Mouse (Mus musculus): ENCODE results near the gene Mpp6. TPM values are rescaled to one million over a fixed set of nuclear protein-coding genes. Genes with fewer than 3 reads are reported as not detected.

The Mpp6 gene
- polyA plus RNA-seq, 1 experiment, result 73.5 TPM

- H3K4me1 ChIP-seq (ENCODE audit: control insufficient read depth, insufficient read depth, low read length), result no peaks in the 10 kb centered on the region
- no peaks in the 10 kb centered on the region for H3K36me3 ChIP-seq (ENCODE audit: control insufficient read depth, insufficient read depth, low read length)
- TF ChIP-seq CTCF (IDR thresholded peaks at IDR 0.05; ENCODE audit: control insufficient read depth, insufficient read depth, insufficient replicate concordance, low read depth, low read length) (no peak), POLR2A (IDR thresholded peaks at IDR 0.05; ENCODE audit: control insufficient read depth, low read depth, low read length) (no peak)
- no peak overlapping the region for H3K4me3 ChIP-seq (ENCODE audit: control insufficient read depth, low read depth, low read length)
- H3K27me3 ChIP-seq (ENCODE audit: control insufficient read depth, insufficient read depth, low read length), result no peaks in the 10 kb centered on the region
- no peak overlapping the region for H3K27ac ChIP-seq (ENCODE audit: control insufficient read depth, insufficient read depth, low read depth, low read length)
These were observed 104.8 kb downstream of the Mpp6 start for GRCm38 (mm10) chr6:50214711-50215372.

DNA sequence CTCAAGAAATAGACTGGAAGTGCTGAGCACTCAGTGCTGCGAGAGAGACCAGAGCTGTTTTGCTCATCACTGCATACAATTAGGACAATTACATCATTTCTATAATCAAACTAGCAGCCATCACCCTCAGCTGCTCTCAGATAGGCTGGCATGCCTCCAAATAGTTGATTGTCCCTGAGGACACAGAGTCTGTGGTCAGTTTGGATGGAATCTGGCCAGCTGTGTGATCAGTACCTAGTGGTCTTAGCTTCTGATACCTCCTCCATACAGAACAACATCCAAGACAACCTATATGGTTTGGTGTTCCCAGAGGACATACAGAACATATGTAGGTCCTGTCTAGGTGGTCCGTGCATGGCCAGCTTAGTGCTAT, 105.3 kb downstream of the Mpp6 start:
- no peaks in the 10 kb centered on the region for H3K27me3 ChIP-seq (ENCODE audit: control insufficient read depth, insufficient read depth, low read length)
- TF ChIP-seq CTCF (IDR thresholded peaks at IDR 0.05; ENCODE audit: control insufficient read depth, insufficient read depth, insufficient replicate concordance, low read depth, low read length), result no peak
- no peak for TF ChIP-seq POLR2A (IDR thresholded peaks at IDR 0.05; ENCODE audit: control insufficient read depth, low read depth, low read length)
- no peak overlapping the region for H3K27ac ChIP-seq (ENCODE audit: control insufficient read depth, insufficient read depth, low read depth, low read length)
- H3K36me3 ChIP-seq (ENCODE audit: control insufficient read depth, insufficient read depth, low read length), result no peaks in the 10 kb centered on the region
- no peak overlapping the region for H3K4me3 ChIP-seq (ENCODE audit: control insufficient read depth, low read depth, low read length)
- no peaks in the 10 kb centered on the region for H3K4me1 ChIP-seq (ENCODE audit: control insufficient read depth, insufficient read depth, low read length)

DNA sequence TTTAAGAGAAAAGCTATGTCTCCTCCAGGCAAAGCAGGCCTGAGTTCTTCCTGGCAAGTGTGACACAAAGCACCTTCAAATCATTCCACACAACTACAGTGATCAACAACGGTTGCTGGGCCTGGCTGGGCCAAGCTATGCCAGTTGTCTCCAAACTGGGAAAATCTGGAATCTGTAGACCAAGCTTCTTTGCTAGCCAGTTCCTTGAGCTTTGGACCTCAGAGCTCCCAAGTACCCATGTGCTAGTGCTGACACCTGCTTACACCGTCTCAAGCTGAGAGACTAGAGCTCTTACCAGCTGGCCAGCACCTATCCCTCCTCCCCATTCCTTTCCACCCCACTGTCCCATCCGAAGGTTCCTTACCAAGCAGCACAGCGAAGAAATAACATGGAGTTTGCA, 105.9 kb downstream of the Mpp6 start:
- no peak overlapping the region for H3K27ac ChIP-seq (ENCODE audit: control insufficient read depth, insufficient read depth, low read depth, low read length)
- TF ChIP-seq CTCF (IDR thresholded peaks at IDR 0.05; ENCODE audit: control insufficient read depth, insufficient read depth, insufficient replicate concordance, low read depth, low read length), result no peak
- TF ChIP-seq POLR2A (IDR thresholded peaks at IDR 0.05; ENCODE audit: control insufficient read depth, low read depth, low read length), result no peak
- no peaks in the 10 kb centered on the region for H3K36me3 ChIP-seq (ENCODE audit: control insufficient read depth, insufficient read depth, low read length)
- H3K4me1 ChIP-seq (ENCODE audit: control insufficient read depth, insufficient read depth, low read length), result no peaks in the 10 kb centered on the region
- H3K4me3 ChIP-seq (ENCODE audit: control insufficient read depth, low read depth, low read length), result no peak overlapping the region
- H3K27me3 ChIP-seq (ENCODE audit: control insufficient read depth, insufficient read depth, low read length), result no peaks in the 10 kb centered on the region

- Histone ChIP-seq H3K4me3 (ENCODE audit: control insufficient read depth, low read depth, low read length) (no peak overlapping the region), H3K27ac (ENCODE audit: control insufficient read depth, insufficient read depth, low read depth, low read length) (no peak overlapping the region), H3K36me3 (ENCODE audit: control insufficient read depth, insufficient read depth, low read length) (no peaks in the 10 kb centered on the region), H3K4me1 (ENCODE audit: control insufficient read depth, insufficient read depth, low read length) (no peaks in the 10 kb centered on the region), H3K27me3 (ENCODE audit: control insufficient read depth, insufficient read depth, low read length) (no peaks in the 10 kb centered on the region)
- no peak for TF ChIP-seq CTCF (IDR thresholded peaks at IDR 0.05; ENCODE audit: control insufficient read depth, insufficient read depth, insufficient replicate concordance, low read depth, low read length)
- no peak for TF ChIP-seq POLR2A (IDR thresholded peaks at IDR 0.05; ENCODE audit: control insufficient read depth, low read depth, low read length)
These were observed 108.6 kb downstream of the Mpp6 start for GRCm38 (mm10) chr6:50218628-50219027.

DNA sequence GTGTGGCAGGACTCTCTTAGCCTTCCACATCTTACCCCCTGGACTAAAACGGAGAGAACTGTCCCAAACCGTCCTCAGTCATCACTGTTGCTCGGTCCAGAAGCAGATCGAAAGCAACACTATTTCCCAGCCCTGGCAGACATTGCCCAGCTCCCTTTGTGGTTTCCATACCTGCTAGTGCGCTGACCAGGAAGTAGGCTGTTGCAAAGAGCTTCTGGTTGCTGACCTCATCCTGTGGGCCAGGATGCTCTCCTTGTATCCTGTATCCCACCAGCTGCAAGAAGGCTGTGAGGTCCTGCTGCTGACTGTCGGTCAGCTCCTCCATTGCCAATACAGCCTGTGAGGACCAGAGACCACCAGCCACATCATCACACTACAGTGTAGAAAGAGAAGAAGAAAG, 109.0 kb downstream of the Mpp6 start:
- TF ChIP-seq POLR2A (IDR thresholded peaks at IDR 0.05; ENCODE audit: control insufficient read depth, low read depth, low read length) (no peak), CTCF (IDR thresholded peaks at IDR 0.05; ENCODE audit: control insufficient read depth, insufficient read depth, insufficient replicate concordance, low read depth, low read length) (no peak)
- Histone ChIP-seq H3K27me3 (ENCODE audit: control insufficient read depth, insufficient read depth, low read length) (no peaks in the 10 kb centered on the region), H3K4me1 (ENCODE audit: control insufficient read depth, insufficient read depth, low read length) (no peaks in the 10 kb centered on the region), H3K4me3 (ENCODE audit: control insufficient read depth, low read depth, low read length) (no peak overlapping the region), H3K27ac (ENCODE audit: control insufficient read depth, insufficient read depth, low read depth, low read length) (no peak overlapping the region), H3K36me3 (ENCODE audit: control insufficient read depth, insufficient read depth, low read length) (no peaks in the 10 kb centered on the region)

GRCm38 (mm10) chr6:50220863-50221262, 110.8 kb downstream of the Mpp6 start:
- TF ChIP-seq CTCF (IDR thresholded peaks at IDR 0.05; ENCODE audit: control insufficient read depth, insufficient read depth, insufficient replicate concordance, low read depth, low read length) (peak; percentile 88; the same call in 1 of the 2 replicates), POLR2A (IDR thresholded peaks at IDR 0.05; ENCODE audit: control insufficient read depth, low read depth, low read length) (no peak)
- H3K27me3 ChIP-seq (ENCODE audit: control insufficient read depth, insufficient read depth, low read length), result no peaks in the 10 kb centered on the region
- no peaks in the 10 kb centered on the region for H3K4me1 ChIP-seq (ENCODE audit: control insufficient read depth, insufficient read depth, low read length)
- H3K4me3 ChIP-seq (ENCODE audit: control insufficient read depth, low read depth, low read length), result no peak overlapping the region
- no peaks in the 10 kb centered on the region for H3K36me3 ChIP-seq (ENCODE audit: control insufficient read depth, insufficient read depth, low read length)
- no peak overlapping the region for H3K27ac ChIP-seq (ENCODE audit: control insufficient read depth, insufficient read depth, low read depth, low read length)

- no peaks in the 10 kb centered on the region for H3K27me3 ChIP-seq (ENCODE audit: control insufficient read depth, insufficient read depth, low read length)
- no peaks in the 10 kb centered on the region for H3K4me1 ChIP-seq (ENCODE audit: control insufficient read depth, insufficient read depth, low read length)
- H3K36me3 ChIP-seq (ENCODE audit: control insufficient read depth, insufficient read depth, low read length), result no peaks in the 10 kb centered on the region
- TF ChIP-seq POLR2A (IDR thresholded peaks at IDR 0.05; ENCODE audit: control insufficient read depth, low read depth, low read length) (no peak), CTCF (IDR thresholded peaks at IDR 0.05; ENCODE audit: control insufficient read depth, insufficient read depth, insufficient replicate concordance, low read depth, low read length) (no peak)
- H3K4me3 ChIP-seq (ENCODE audit: control insufficient read depth, low read depth, low read length), result no peak overlapping the region
- H3K27ac ChIP-seq (ENCODE audit: control insufficient read depth, insufficient read depth, low read depth, low read length), result no peak overlapping the region
These were observed 112.3 kb downstream of the Mpp6 start for GRCm38 (mm10) chr6:50222351-50222750.
